Mouse (Mus musculus) left cerebral cortex, postnatal 14 days (tissue): ENCODE measurements at regions not wholly inside any gene's neighbourhood (a gene's known extent, or its start where the extent isn't known, plus 50 kb on each side); places are given as distances from the start of the nearest gene placed in this dataset.

Experiments
- DNase-seq, 2 experiments: peaks; one replicate each; pipeline ENCODE4 v3.0.0; 2021 to 2022; ENCODE audit warnings: low spot score in 2 of 2, mixed read lengths in 1 of 2
- intact Hi-C: fragments of 180-260 bp; cut with DNase I; formaldehyde crosslinking; loops from one replicate; pipeline ENCODE4 v1.15.1; 2025

DNA sequence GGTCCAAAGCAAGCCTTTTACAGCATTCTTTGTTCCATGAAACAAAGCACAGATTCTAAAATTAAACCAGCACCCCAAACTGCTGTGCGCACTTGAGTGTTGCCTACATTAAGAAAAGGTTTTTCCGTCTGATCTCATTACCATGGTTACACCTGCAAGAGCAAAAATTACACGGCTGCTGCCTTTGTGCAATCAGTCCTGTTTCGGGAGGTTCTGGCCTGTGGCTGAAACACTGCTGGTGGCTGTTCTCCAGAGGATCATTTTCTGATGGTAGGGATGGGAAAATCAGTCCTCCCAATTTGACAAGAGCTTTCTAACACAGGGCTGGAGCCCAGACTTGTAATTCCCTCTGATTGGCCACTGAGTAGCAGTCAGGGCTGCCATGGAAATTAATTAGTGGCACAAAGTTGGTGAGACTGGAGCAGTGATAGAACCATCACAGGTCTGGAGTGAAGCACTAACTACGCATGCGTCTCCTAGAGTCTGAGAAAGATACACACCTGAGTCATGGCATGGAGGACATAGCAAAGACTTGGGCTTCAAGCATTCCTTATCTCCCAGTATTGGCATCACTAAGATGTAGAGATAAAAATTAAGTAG, 114.8 kb upstream of the Fam49a start:
- peak; percentile 12 to 33 for DNase-seq
- intact Hi-C loops: loop anchor here (5.0 to 10.0 kb wide), 2 partner anchors 710 to 802 kb away; partner anchors contain the start of gene Vsnl1

DNA sequence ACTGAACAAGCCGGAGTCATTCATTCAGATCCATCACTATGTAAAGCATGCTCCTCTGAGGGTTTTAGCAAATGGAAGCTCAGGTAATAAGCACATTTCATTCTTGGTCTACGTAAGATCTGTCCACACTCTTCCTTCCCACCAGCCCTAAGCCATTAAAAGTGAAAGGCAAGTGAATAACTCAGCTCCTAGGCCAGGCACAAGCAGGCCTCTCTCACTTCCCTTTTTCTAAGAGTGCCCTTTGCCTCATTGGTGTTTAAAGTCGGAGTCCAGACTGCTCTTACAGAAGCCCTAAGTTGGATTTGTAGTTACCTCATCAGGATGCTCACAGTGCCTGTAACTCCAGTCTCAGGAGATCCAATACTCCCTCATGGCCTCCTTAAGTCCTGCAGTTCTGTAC, 114.1 kb upstream of the Fam49a start:
- no peak for DNase-seq
- intact Hi-C loops: loop anchor here (2.0 to 10.0 kb wide), 3 partner anchors 711 to 833 kb away; partner anchors contain the start of gene Vsnl1

DNA sequence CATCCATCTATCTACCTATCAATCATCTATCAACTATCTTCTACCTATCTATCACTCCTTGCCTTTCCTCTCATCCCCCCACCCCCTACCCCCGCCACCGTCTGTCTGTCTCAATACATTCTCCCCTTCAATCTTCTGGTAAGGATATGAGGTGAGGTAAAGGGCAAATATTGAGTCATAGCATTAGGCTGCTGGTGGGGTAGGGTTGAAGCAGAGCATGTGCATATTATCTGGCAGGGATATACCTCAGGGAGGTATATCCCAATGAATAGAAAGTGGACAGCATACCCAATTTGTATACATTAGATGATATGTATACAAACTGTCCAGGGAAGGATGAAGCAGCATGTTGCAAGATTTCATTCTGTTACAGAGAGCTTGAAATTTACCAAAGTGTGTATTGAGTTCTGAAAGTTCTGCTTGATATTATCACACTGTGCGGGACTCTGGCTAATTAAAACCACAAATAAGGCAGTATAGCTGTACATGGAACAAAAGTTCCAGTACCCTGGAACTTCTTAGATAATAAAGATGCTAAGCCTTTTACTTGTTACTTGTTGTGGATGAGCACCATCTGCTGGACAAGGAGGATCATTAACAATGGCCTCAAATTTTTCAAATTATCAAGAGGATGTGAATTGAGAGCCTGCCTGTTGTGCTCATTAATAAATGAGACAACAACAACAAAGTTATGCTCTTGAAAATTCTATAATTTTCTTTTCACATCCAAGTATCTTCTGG, 113.1 kb upstream of the Fam49a start:
- intact Hi-C loops: loop anchor here (2.0 to 10.0 kb wide), 3 partner anchors 712 to 834 kb away; partner anchors contain the start of gene Vsnl1
- peak; percentile 45 to 51 for DNase-seq

DNA sequence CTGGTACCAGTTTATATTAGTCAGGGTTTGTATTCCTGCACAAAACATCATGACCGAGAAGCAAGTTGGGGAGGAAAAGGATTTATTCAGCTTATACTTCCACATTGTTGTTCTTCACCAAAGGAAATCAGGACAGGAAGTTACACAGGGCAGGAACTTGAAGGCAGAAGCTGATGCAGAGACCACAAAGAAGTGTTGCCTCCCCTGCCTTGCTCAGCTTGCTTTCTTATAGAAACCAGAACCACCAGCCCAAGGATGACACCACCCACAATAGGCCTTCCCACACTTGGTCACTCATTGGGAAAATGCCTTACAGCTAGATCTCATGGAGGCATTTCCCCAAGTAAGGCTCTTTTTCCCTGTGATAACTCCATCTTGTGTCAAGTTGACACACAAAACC, 97.5 kb upstream of the Fam49a start:
- DNase-seq: no peak
- intact Hi-C loops: no loop called here

DNA sequence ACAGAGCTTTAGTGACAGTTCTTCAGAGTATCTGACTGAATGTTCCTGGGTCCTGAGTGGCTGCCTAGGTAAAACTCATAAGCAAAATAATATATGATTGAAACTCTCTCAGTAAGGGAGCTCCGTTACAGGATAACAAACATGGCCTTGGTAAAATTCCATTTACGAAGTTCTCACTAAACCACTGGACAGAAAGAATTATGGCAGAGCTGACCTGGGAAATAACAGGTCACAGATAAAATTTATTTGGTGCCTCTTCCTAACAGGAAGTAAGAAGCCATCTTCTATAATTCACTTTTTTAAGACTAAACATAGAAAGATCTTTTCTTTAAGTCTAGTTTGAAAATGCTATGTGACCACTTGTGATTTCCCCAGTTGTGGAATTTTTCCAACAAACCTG, 91.4 kb upstream of the Fam49a start:
- intact Hi-C loops: no loop called here
- no peak for DNase-seq

DNA sequence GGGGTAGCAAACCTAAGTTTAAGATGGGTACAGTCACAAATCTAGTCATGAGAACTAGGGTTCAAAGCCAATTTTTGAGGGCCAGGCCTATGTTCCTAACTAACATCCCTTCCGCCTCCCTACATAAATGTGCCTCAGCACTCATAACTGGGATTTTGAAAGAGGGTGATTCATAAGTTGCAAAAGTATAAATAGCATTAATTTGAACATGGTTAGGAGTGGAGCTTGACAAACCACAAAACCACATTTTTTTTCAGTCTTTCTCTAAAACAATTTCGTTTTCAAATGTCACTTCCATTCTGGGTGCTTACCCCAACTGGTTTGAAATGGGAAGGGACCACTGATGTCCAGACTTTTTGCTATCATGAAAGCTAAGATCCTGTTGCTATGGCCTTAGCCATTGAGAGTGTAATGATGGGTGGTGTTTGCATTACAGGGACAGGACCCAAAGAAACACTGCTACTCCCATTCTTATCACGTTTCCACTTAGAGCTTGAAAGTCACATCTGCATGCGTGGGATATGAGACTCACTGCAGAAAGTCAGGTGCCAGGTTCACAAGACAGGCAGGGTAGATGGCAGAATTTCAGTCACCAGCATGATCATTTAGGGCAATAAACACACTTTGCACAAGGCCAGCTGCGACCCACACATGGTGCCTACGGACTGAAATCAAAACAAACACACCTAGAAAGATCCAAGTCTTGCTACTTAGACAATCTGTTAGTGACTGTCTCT, 89.7 kb upstream of the Fam49a start:
- no peak for DNase-seq
- intact Hi-C loops: no loop called here

DNA sequence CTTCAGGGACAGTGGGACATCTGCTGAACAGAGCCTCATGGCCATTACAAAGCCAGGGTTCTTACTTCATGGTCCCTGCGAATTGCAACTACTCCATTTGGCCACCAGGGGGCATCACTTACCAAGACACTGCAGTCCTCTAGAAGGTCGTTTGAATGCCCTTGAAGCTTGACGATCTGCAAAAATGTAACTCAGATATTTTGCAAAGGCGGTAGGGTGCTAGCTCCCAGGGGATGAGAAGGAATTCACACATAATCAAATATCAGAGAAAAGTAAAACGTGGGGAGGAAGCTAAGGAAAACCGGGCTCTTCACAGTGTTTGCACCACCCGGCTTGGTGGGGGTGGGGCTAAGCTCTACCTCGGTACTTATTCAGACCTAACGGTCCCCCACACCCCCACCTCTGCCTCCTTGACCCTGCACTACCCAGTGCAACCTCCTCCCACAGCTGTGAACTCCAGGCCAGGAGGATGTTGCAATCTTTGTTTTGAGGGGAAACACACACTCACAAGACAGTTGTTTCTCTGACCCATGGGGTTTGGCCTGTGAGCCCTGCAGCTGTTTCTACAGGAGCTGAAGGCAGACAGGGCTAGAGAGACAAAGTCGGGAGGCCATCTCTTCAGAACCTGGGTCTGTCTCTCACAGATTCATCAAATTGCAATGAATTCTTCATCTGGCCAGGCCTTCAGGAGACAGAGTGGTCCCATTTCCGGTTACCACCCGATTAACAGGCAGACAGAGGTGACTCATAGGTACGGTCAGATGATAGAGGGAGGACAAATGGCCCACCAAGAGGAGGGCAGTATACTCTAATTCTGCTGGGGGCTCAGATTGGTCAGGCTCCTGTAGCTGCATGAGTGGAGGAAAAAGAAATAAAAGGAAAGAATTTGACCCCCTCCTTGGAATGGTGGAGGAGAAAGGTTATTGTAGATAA, 85.3 kb upstream of the Fam49a start:
- DNase-seq: peak; percentile 87 to 88
- intact Hi-C loops: loop anchor here (1.0 to 5.0 kb wide), 4 partner anchors 51 to 220 kb away; partner anchors contain the start of gene Fam49a

DNA sequence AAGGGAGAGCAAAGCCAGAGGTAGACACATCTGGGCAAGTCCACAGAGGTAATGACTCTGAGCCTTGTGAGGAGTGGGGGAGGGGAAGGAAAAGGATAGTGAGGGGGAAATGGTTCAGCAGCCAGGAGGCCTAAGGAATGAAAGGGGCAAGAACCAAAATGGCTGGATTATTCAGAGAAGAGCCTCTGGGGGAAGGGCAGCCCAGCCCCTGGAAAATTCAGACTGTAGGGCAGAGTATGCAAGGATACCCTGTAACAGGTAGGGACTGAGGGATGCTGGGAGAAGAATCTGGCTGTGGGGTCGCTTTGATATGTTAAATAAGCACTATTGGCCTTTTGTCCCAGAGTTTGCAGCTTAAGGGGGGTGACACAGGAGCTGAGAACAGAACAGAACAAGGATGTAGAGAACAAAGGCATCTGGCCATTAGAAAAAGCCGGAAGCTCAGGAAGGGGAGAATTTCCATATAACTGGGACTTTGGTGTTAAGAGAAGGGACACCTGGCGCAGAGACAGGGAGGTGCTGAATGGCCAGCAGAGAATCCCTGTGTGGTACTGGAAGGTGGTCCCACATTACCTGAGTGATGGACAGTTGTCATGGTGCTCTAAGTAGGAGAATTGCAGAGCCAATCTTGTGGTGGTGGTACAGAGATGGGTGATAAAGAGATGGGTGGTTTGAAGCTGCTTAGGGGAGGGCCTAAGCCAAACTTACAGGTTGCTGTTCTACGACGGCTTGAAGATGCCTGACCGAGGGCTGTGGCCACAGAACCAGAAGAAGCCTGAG, 84.5 kb upstream of the Fam49a start:
- DNase-seq: no peak
- intact Hi-C loops: loop anchor here (2.0 to 5.0 kb wide), 3 partner anchors 50 to 219 kb away; partner anchors contain the start of gene Fam49a

DNA sequence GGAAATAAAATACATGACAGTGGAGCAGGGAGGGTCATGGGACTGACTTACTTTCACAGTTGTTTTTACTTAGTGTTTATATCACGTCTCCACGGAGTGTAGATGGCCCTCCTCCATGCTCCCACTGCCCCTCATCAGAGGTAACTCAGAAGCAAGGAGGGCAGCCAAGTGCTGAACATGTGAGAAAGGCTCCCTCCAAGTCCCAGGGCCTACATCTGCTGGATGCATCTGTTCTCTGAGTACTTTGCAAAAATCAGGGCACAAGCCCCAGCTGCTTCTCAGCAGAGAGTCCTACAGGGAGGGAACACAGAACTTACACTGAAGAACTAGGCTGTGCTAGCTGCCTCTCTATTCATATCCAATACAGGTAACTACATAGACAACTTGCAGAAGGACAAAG, 83.5 kb upstream of the Fam49a start:
- intact Hi-C loops: loop anchor here (5.0 kb wide), 2 partner anchors 49 to 84 kb away; partner anchors contain the start of gene Fam49a
- peak in 1 of 2 experiments; percentile 49 for DNase-seq

DNA sequence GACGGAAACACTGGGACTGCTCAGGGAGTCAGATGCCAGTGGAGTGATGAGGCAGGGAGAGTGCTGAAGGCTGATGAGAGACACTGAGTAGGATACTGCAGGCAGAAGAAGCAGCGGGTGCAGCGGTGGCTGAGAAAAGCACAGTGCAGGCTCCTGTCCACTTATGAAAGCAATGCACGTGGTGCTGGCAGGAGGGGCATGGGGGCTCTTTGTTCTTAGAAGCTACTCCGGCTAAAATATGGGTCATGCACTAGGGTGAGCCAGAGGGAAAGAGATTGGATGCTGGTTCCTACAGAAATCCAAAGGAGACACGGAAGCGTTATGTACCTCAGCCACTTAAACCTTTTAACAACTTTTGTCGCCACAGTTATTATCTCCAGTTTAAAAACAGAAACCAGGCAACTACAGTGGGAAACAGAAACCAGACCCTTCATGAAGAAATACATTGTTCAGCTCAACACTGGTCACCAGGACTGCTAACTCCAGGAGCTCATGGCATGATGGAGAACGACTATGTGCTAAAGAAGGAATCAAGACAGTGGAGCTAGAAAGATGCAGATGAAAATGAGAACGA, 82.6 kb upstream of the Fam49a start:
- intact Hi-C loops: loop anchor here (5.0 kb wide), 2 partner anchors 48 to 83 kb away; partner anchors contain the start of gene Fam49a

DNA sequence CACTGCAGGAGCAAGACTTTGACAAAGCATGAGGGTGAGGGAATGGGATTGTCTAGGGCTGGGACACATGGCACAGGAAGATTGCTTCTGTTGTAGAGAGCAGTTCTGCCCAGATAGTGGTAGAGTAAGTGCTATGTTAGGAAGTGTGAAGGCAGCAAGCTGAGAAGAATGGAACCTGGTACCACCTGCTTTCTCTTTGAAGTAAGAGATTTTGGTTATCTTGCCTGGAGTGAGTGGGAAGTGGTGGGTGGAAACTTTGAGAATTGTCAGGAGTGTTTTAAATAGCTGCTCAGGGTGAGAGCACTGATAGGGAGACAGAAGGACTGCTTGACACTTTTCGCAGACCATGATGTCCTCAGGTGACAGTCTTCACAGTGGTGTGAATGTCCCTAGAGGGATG, 81.0 kb upstream of the Fam49a start:
- peak in 1 of 2 experiments; percentile 61 for DNase-seq
- intact Hi-C loops: no loop called here

More for the DNA sequence above, 82.6 kb upstream of the Fam49a start:
- peak in 1 of 2 experiments; percentile 40 for DNase-seq

DNA sequence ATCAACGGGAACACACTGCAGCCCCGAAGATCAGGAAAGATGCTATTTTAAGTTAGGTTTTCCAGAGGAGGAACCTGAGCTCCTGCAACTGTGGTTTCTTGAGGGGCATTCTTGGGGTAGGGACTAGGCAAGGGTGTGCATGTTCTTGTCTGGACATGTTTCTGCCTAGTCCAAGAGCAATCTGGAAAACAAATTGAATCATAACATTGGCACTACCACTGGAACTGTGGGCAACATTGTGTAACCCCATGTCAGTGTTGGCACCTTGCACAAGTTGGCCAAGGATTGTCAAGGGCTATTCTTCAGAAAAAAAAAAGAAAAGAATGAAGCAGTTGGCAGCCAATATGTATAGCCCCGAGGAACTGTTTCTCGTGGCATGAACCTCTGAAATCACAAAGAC, 80.3 kb upstream of the Fam49a start:
- intact Hi-C loops: no loop called here
- no peak for DNase-seq

DNA sequence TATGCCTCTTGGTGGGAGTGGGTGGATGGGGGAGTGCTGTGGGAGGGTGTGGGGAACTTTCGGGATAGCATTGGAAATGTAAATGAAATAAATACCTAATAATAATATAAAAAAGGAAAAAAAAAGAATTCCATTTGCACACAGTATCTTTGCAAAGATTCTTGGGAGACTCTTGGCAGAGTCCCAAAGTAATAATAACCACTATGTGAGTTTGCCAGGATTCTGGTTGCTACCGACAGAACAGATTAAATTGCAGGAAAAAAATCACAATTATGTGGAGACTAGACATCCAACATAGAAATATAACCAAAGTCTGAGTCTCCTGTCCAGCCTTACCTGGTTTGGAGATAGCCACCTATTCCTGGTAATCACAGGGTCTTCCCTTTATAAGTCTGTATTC, 75.6 kb upstream of the Fam49a start:
- peak in 1 of 2 experiments; percentile 61 for DNase-seq
- intact Hi-C loops: no loop called here

DNA sequence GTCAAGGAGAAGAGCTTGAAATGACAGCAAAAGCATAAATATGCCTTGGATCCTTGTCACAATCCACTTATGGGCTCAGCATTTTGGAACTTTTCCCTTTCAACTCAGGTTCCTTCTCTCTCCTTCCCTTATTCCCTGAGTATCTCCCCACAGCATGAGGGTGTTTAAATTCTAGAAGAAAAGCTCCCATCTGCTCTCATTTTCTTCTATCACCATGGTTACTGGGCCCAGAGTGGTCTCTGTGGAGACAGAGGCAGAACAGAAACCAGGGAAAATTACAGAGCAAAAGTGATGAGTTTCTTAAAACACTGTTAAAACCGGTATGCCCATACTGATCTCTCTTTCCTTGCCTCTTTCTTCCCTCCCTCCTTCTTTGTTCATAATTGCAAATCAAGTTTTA, 66.9 kb upstream of the Fam49a start:
- peak in 1 of 2 experiments; percentile 77 for DNase-seq
- intact Hi-C loops: no loop called here

DNA sequence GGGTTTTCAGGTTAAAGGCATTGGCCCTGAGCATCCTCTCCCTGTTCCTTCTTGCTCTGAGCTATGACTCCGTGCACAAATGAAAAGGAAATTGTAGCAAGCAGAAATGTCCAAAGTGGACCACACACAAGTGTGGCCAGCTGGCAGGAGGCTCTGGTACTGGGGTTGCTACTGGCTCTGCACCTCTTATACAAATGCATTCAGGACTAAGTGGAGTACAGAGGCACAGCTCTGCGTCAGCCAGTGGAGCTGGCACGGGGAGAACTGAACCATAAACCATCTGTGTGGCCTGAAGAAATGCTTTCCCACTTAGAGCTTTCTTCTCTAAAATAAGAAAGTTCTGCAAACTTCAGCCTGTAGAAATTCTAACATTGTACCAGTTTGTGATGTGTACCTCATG, 65.3 kb upstream of the Fam49a start:
- DNase-seq: no peak
- intact Hi-C loops: no loop called here

DNA sequence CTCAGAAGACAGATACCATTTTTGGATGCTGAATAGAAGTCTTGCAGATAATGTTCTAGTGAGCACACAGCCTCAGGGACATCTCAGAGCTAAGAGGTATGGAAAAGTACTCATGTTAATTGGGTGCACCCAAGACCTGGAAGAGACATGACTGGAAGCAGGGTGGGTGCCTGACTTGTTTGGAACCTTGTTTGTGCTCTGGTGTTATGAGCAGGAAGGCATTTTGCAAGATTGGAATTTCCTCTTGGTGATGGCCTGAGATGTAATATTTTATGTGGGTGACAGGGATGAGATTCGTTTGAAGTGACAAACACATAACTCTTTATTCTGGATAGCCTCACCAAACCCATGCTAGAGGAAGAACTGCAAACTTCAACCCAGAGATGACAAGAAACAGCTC, 53.7 kb upstream of the Fam49a start:
- intact Hi-C loops: no loop called here
- no peak for DNase-seq
